25 mouse cellular contexts compared by ENCODE assay signal in the genomic region with DNA sequence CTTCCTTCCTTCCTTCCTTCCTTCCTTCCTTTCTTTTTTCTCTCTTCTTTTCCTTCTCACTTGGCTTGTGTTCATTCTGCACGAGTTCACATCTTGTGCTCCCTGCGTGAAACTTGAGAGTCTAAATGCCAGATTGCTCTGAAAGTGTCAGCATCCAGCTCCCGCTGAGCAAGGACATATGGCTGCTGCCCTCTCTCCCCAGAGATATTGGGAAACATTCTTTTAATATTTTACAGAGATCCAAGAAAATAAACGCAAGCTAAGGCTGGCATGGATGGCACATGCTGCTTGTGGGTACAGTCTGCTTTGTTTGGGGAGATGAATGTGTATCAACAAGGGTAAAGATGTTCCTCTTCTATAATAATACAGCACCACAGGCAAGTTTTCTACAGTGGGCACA. TPM values are rescaled to one million over a fixed set of nuclear protein-coding genes. Genes with fewer than 3 reads are reported as not detected.
A peak's percentile ranks its signal among the peaks of the same experiment; 100 is the strongest.
DNase-seq lines count a peak whose midpoint lies in the region; ATAC-seq and TF ChIP-seq lines count a peak whose summit lies in the region.
"Had no signal": no experiment of that assay in that cellular context is flagged by ENCODE, and none has a peak within 500 bp of the region (broad histone marks: within the 10 kb centered on the region; RNA-seq: fewer than 3 reads in every experiment).

No protein-coding gene starts in this region.

- no peaks in the 10 kb centered on the region for H3K4me1 ChIP-seq in forebrain, embryonic 14.5 days (ENCODE audit: control insufficient read depth, insufficient read depth, low read length)
- 0 out of 2 replicates have a peak, but pooled peaks cover 5% of the 10 kb centered on the region for H3K4me1 ChIP-seq in forebrain, embryonic 12.5 days
- peaks cover 12% of the 10 kb centered on the region; the same call in 1 of the 2 replicates for H3K4me1 ChIP-seq in embryonic facial prominence, embryonic 15.5 days
- H3K4me1 ChIP-seq in intestine, postnatal 0 days (replicated peaks; ENCODE audit: control insufficient read depth, insufficient read depth, low read length): no peaks in the 10 kb centered on the region

- peak; percentile 12 for DNase-seq in forebrain, embryonic 14.5 days (ENCODE audit: low spot score)
- no peak for DNase-seq in layer of hippocampus, adult 2 months (ENCODE audit: low spot score in 2 of 2)
- no peak for DNase-seq in layer of hippocampus, adult 8-10 months (ENCODE audit: low spot score in 2 of 2)
- DNase-seq in cerebellum, adult 9-10 months: peak; percentile 93
- DNase-seq in right cerebral cortex, adult 2 months (ENCODE audit: low spot score in 2 of 2): no peak
- DNase-seq: adrenal gland, adult 2 months; gastrocnemius, adult 2 months; heart, adult 2 months; kidney, adult 2 months; kidney, postnatal 25 days; lung, adult 18-20 months; lung, postnatal 4 days; thymus, postnatal 36 days had no signal

- H3K4me2 ChIP-seq in forebrain, embryonic 14.5 days (ENCODE audit: low read length): no peak overlapping the region
- no peak overlapping the region for H3K4me2 ChIP-seq in forebrain, embryonic 12.5 days
- H3K4me2 ChIP-seq in embryonic facial prominence, embryonic 15.5 days (replicated peaks): no peak overlapping the region
- no peak overlapping the region for H3K4me2 ChIP-seq in intestine, postnatal 0 days (replicated peaks; ENCODE audit: low read depth)
- H3K4me2 ChIP-seq: neural tube, embryonic 13.5 days had no signal

- no peaks in the 10 kb centered on the region for H3K9me3 ChIP-seq in forebrain, embryonic 14.5 days (replicated peaks; ENCODE audit: control insufficient read depth, low read length)
- H3K9me3 ChIP-seq in forebrain, embryonic 12.5 days: no peaks in the 10 kb centered on the region
- H3K9me3 ChIP-seq in embryonic facial prominence, embryonic 15.5 days (replicated peaks): no peaks in the 10 kb centered on the region
- H3K9me3 ChIP-seq in intestine, postnatal 0 days (ENCODE audit: control insufficient read depth): no peaks in the 10 kb centered on the region
- H3K9me3 ChIP-seq: midbrain, embryonic 10.5 days; neural tube, embryonic 13.5 days had no signal

- no peak for TF ChIP-seq CTCF in layer of hippocampus, adult 2 months (conservative IDR thresholded peaks at IDR 0.05)
- TF ChIP-seq CTCF in intestine, postnatal 0 days (IDR thresholded peaks at IDR 0.05; ENCODE audit: low read depth): no peak

- 50% methylated on average over 4 of the region's 4 CpGs for WGBS in forebrain, embryonic 14.5 days
- 54% methylated on average over 4 of the region's 4 CpGs for WGBS in forebrain, embryonic 12.5 days
- WGBS in embryonic facial prominence, embryonic 15.5 days: 21% methylated on average over 4 of the region's 4 CpGs
- WGBS in intestine, postnatal 0 days: 51% methylated on average over 4 of the region's 4 CpGs

- ATAC-seq in forebrain, embryonic 14.5 days: no peak
- no peak for ATAC-seq in forebrain, embryonic 12.5 days (ENCODE audit: low FRiP score)
- no peak for ATAC-seq in embryonic facial prominence, embryonic 15.5 days (ENCODE audit: insufficient number of reproducible peaks, low FRiP score, low TSS enrichment, low read depth)
- ATAC-seq in intestine, postnatal 0 days: no peak

- no peaks in the 10 kb centered on the region for H3K27me3 ChIP-seq in forebrain, embryonic 14.5 days (replicated peaks; ENCODE audit: control insufficient read depth, insufficient read depth, low read length)
- no peaks in the 10 kb centered on the region for H3K27me3 ChIP-seq in forebrain, embryonic 12.5 days
- no peaks in the 10 kb centered on the region for H3K27me3 ChIP-seq in embryonic facial prominence, embryonic 15.5 days
- no peaks in the 10 kb centered on the region for H3K27me3 ChIP-seq in intestine, postnatal 0 days (replicated peaks; ENCODE audit: control insufficient read depth, insufficient read depth, low read length)
- H3K27me3 ChIP-seq: CH12.LX; neural tube, embryonic 13.5 days had no signal

- no peak overlapping the region for H3K4me3 ChIP-seq in forebrain, embryonic 14.5 days (ENCODE audit: low read depth, low read length)
- H3K4me3 ChIP-seq in forebrain, embryonic 12.5 days (replicated peaks): no peak overlapping the region
- H3K4me3 ChIP-seq in layer of hippocampus, adult 2 months: no peak overlapping the region
- no peak overlapping the region for H3K4me3 ChIP-seq in embryonic facial prominence, embryonic 15.5 days (replicated peaks)
- H3K4me3 ChIP-seq in intestine, postnatal 0 days (ENCODE audit: low read depth, low read length): no peak overlapping the region
- H3K4me3 ChIP-seq: gastrocnemius, adult 2 months; heart, adult 2 months; midbrain, embryonic 10.5 days; neural tube, embryonic 13.5 days had no signal

- H3K36me3 ChIP-seq in forebrain, embryonic 14.5 days (ENCODE audit: control insufficient read depth, insufficient read depth, low read length): peaks cover 30% of the 10 kb centered on the region
- H3K36me3 ChIP-seq in forebrain, embryonic 12.5 days (replicated peaks): peaks cover 7% of the 10 kb centered on the region; the same call in 1 of the 2 replicates
- 0 out of 2 replicates have a peak, but pooled peaks cover 9% of the 10 kb centered on the region for H3K36me3 ChIP-seq in embryonic facial prominence, embryonic 15.5 days
- no peaks in the 10 kb centered on the region for H3K36me3 ChIP-seq in intestine, postnatal 0 days (ENCODE audit: control insufficient read depth, insufficient read depth)

- no peak overlapping the region for H3K27ac ChIP-seq in forebrain, embryonic 14.5 days (ENCODE audit: low read depth, low read length)
- H3K27ac ChIP-seq in forebrain, embryonic 12.5 days: no peak overlapping the region
- peak overlapping the region; percentile 39; the same call in 1 of the 2 replicates for H3K27ac ChIP-seq in layer of hippocampus, adult 2 months
- H3K27ac ChIP-seq in embryonic facial prominence, embryonic 15.5 days (replicated peaks): peak overlapping the region; percentile 53
- H3K27ac ChIP-seq in intestine, postnatal 0 days (ENCODE audit: low read depth, low read length): no peak overlapping the region
- H3K27ac ChIP-seq: gastrocnemius, adult 2 months; heart, adult 2 months; midbrain, embryonic 10.5 days; neural tube, embryonic 13.5 days had no signal

- H3K9ac ChIP-seq in forebrain, embryonic 14.5 days (ENCODE audit: low read length): no peak overlapping the region
- no peak overlapping the region for H3K9ac ChIP-seq in forebrain, embryonic 12.5 days
- no peak overlapping the region for H3K9ac ChIP-seq in embryonic facial prominence, embryonic 15.5 days
- no peak overlapping the region for H3K9ac ChIP-seq in intestine, postnatal 0 days (ENCODE audit: low read depth, low read length)
- H3K9ac ChIP-seq: neural tube, embryonic 13.5 days had no signal

RNA-seq across cellular contexts. Expression of a gene that starts 11.3 kb away (rescaled TPM):
- polyA plus RNA-seq in forebrain, embryonic 14.5 days (2014; fragmentation: Nextera tagmentation; extraction: Ambion mirVana): not detected in 2 replicates
- polyA plus RNA-seq in forebrain, embryonic 12.5 days (2016; fragmentation: Nextera tagmentation; extraction: Ambion mirVana): not detected in 2 replicates
- total RNA-seq in layer of hippocampus, adult 2 months (2021): not detected
- not detected for total RNA-seq in layer of hippocampus, adult 8-10 months (2022)
- not detected in 2 replicates for polyA plus RNA-seq in embryonic facial prominence, embryonic 15.5 days (2015; fragmentation: Nextera tagmentation; extraction: Ambion mirVana)
- polyA plus RNA-seq in intestine, postnatal 0 days (2015; fragmentation: Nextera tagmentation; extraction: Ambion mirVana): not detected in 2 replicates
- total RNA-seq: adrenal gland, adult 2 months; CH12.LX; gastrocnemius, adult 2 months; heart, adult 2 months; layer of hippocampus, postnatal 14 days; left cerebral cortex, postnatal 25 days; liver, adult 2 months had no signal
- polyA plus RNA-seq: adrenal gland, adult 2 months; brain, embryonic 14.5 days; cortical plate, adult 2 months; heart, adult 2 months; heart, embryonic 16.5 days; kidney, adult 2 months; liver, adult 2 months; midbrain, embryonic 10.5 days; neural tube, embryonic 13.5 days had no signal

Comparison
In these comparisons a context has a peak if more than half of its experiments do, and no peak if none do; other contexts are left out.
1. DNase-seq: peak in forebrain, embryonic 14.5 days (single experiment) and cerebellum, adult 9-10 months (single experiment); none in layer of hippocampus, adult 2 months (0 of 2), layer of hippocampus, adult 8-10 months (0 of 2) and right cerebral cortex, adult 2 months (0 of 2).
2. H3K27ac ChIP-seq: peak in layer of hippocampus, adult 2 months (single experiment) and embryonic facial prominence, embryonic 15.5 days (single experiment); none in forebrain, embryonic 14.5 days (single experiment), forebrain, embryonic 12.5 days (single experiment) and intestine, postnatal 0 days (single experiment).